Mouse (Mus musculus) thymus, adult 2 months (tissue): Measurements from ENCODE around the gene Plekhb2. TPM values are rescaled to one million over a fixed set of nuclear protein-coding genes. Genes with fewer than 3 reads are reported as not detected.
A peak's percentile ranks its signal among the peaks of the same experiment; 100 is the strongest.

Source experiments
- DNase-seq: peaks from one replicate; pipeline ENCODE4 v3.0.0; 2021
- H3K27ac ChIP-seq: fragments of 200-500 bp; 2 replicates; pipeline ENCODE4 v1.5.1; 2012; ENCODE audit warnings: low read length, control low read depth; ENCODE audit not compliant: control insufficient read depth, insufficient read depth
- H3K27me3 ChIP-seq: fragments of 200-500 bp; 2 replicates; pipeline ENCODE4 v1.6.1; 2012; ENCODE audit warnings: mild to moderate bottlenecking, low read length, moderate library complexity, mixed read lengths; ENCODE audit not compliant: control insufficient read depth, insufficient read depth
- H3K36me3 ChIP-seq: fragments of 200-500 bp; 2 replicates; pipeline ENCODE4 v1.6.1; 2012; ENCODE audit warnings: mild to moderate bottlenecking, low read length, moderate library complexity; ENCODE audit not compliant: control insufficient read depth, insufficient read depth
- H3K4me1 ChIP-seq: fragments of 200-500 bp; replicated peaks from 2 replicates; pipeline ENCODE4 v1.6.1; 2012; ENCODE audit warnings: low read length; ENCODE audit not compliant: control insufficient read depth, insufficient read depth
- H3K4me3 ChIP-seq: fragments of 200-500 bp; 2 replicates; pipeline ENCODE4 v1.5.1; 2012; ENCODE audit warnings: mild to moderate bottlenecking, low read length, control low read depth, moderate library complexity; ENCODE audit not compliant: control insufficient read depth, insufficient read depth
- CTCF ChIP-seq: fragments of 200-500 bp; IDR thresholded peaks from 2 replicates; pipeline ENCODE4 v1.5.1; 2012; ENCODE audit warnings: mild to moderate bottlenecking, control low read depth, low read length, moderate library complexity, borderline replicate concordance; ENCODE audit not compliant: control insufficient read depth, poor library complexity, insufficient read depth; ENCODE audit errors: extremely low read depth
- POLR2A ChIP-seq: fragments of 200-500 bp; IDR thresholded peaks from 2 replicates; pipeline ENCODE4 v1.6.1; 2012; ENCODE audit warnings: mild to moderate bottlenecking, low read length, control low read depth, moderate library complexity; ENCODE audit not compliant: control insufficient read depth, poor library complexity, insufficient read depth; ENCODE audit errors: extremely low read depth
- WGBS: fragments of 180-500 bp; shearing (Covaris S2); methylation state at CpG from one replicate; pipeline ENCODE4 v1.1.7; 2018; 5-methylcytosine and 5-hydroxymethylcytosine counted together
- polyA plus RNA-seq: library from polyadenylated mRNA; depleted of rRNA; stranded (reverse); fragments of >200 nt; gene quantifications from 2 replicates; pipeline ENCODE4 v1.2.3, GENCODE M21; 2012; rRNA removed

The Plekhb2 gene
- polyA plus RNA-seq, 1 experiment: 52.4 TPM

DNA sequence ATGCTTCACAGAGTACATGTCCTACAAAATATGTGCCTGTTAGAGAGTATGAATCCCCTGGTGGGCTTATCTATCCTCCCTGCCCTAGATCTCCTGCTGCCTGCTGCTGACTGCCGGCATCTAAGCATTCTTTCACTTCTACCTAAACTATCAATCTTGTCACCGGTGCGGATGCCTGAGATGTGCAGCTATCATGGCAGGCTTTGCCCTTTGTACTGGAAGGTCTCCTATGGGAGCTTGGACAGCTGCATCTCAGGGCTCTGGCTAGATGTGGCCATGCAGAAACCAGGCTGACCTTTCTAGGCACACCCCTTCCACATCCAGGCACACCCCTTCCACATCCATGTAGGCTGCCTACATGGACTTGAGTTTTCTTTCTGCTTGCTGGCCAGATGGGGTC, 42.7 kb downstream of the Plekhb2 start:
- H3K27me3 ChIP-seq: no peaks in the 10 kb centered on the region
- WGBS: 95% methylated on average over 3 of the region's 3 CpGs
- H3K27ac ChIP-seq: no peak overlapping the region
- H3K4me3 ChIP-seq: no peak overlapping the region
- H3K4me1 ChIP-seq: no peaks in the 10 kb centered on the region
- TF ChIP-seq POLR2A: no peak
- TF ChIP-seq CTCF: no peak
- DNase-seq: no peak
- no peaks in the 10 kb centered on the region for H3K36me3 ChIP-seq

DNA sequence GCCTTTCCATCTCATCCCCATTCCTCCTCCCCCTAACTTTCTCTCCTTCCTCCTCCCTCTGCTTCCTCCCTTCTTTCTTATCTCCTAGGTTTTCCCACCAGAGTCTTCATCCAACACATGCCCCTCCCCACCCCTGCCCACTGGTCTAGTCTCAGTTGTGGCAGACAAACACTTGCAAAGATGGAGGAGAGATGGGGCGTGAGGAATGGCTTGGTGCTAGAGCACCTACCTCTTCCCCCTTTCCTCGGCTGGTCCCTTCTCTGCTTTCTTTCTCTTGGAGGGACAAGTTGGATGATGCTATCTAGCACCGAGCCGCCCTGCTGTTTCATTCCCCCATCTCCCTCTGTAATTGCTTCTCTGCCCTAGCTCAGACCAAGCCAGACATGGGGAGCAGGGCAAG, 43.6 kb downstream of the Plekhb2 start:
- Histone ChIP-seq H3K36me3 (no peaks in the 10 kb centered on the region), H3K27ac (no peak overlapping the region), H3K27me3 (no peaks in the 10 kb centered on the region), H3K4me3 (no peak overlapping the region), H3K4me1 (no peaks in the 10 kb centered on the region)
- no peak for TF ChIP-seq POLR2A
- TF ChIP-seq CTCF: no peak
- DNase-seq: no peak
- WGBS: 84% methylated on average over 4 of the region's 4 CpGs

DNA sequence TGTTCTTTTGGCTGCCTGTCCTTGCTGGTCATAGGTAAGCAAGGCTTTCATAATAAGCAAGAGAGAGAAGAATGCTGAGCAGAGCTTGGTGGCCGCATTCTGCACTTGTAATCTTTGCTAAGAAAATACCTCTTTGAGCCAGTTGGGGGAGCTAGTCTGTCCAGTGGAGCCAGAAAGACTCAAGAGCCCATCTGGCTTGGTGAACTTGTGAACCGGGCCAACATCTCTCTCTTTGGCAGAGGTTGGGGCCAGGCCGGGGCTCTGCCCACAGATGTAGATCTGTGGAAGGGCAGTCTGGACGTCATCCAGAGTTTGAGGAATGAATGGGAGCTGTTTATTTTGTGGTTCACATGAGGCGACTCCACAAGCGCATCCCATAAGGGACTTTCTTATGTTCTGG, 44.1 kb downstream of the Plekhb2 start:
- Histone ChIP-seq H3K36me3 (no peaks in the 10 kb centered on the region), H3K4me1 (no peaks in the 10 kb centered on the region), H3K27me3 (no peaks in the 10 kb centered on the region), H3K27ac (no peak overlapping the region), H3K4me3 (no peak overlapping the region)
- no peak for DNase-seq
- TF ChIP-seq CTCF: no peak
- no peak for TF ChIP-seq POLR2A
- 79% methylated on average over 6 of the region's 6 CpGs for WGBS

DNA sequence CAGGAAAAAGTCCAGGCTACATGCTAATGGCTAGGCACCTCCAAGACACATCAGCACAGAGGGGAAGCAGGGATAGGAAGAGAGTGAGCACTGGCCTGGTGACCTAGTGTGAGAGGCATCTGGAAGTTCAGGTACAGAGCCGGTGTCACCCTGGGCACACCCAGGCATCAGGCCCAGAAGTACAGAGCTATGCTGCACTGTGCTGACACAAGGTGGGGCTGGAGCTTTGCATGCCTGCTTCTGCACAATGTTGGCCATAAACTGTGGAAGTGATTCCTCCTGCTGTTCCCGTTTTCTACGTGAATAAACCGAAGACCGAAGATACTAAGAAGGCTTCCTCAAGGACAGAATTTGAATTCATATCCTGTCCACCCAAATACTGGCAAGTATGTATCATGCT, 46.3 kb downstream of the Plekhb2 start:
- H3K36me3 ChIP-seq: no peaks in the 10 kb centered on the region
- no peaks in the 10 kb centered on the region for H3K4me1 ChIP-seq
- H3K27ac ChIP-seq: no peak overlapping the region
- H3K4me3 ChIP-seq: no peak overlapping the region
- TF ChIP-seq CTCF (no peak), POLR2A (no peak)
- no peak for DNase-seq
- H3K27me3 ChIP-seq: no peaks in the 10 kb centered on the region
- WGBS: 95% methylated on average over 5 of the region's 5 CpGs

DNA sequence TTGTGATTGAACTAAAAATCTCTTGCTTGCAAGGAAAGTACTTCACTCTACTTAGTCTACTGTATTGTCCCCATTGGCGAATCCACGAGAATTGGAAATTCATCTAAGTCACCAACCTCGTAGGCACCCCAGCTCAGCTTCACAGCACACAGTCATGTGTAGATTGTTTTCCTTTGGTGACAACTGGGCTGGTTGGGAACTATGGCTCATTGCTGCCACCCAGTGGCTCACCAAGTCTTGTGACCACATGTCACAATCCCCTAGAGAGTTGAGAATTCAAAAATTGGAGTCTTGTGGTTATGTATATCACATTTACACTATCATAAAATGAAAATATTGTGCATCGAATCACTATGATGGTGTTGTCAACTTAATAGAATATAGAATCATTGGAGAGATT, 47.1 kb downstream of the Plekhb2 start:
- H3K4me1 ChIP-seq: no peaks in the 10 kb centered on the region
- H3K4me3 ChIP-seq: no peak overlapping the region
- H3K27me3 ChIP-seq: no peaks in the 10 kb centered on the region
- TF ChIP-seq POLR2A (no peak), CTCF (no peak)
- H3K27ac ChIP-seq: no peak overlapping the region
- WGBS: 44% methylated on average over 4 of the region's 4 CpGs
- DNase-seq: peak; percentile 47
- no peaks in the 10 kb centered on the region for H3K36me3 ChIP-seq

DNA sequence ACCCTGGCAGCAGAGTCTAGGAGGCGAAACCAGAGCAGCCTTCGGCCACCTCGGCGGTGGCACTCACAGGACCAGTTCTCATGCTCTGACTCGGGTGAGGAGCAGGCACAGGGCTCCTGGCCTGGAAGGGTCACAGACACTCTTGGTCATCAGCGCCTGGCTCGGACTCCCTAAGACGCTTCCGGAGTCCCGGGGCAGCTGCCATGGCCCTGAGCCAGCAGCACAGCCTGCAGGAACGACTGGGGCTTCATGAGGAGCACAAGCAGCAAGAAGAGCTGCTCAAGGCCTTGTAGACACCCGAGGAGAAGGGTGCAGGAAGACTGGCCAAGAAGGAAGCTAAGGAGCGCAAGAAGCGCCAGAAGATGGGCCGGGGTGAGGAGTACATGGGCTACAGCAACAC, 78.9 kb downstream of the Plekhb2 start:
- no peak for DNase-seq
- no peak overlapping the region for H3K27ac ChIP-seq
- 92% methylated on average over 15 of the region's 15 CpGs for WGBS
- H3K27me3 ChIP-seq: no peaks in the 10 kb centered on the region
- no peaks in the 10 kb centered on the region for H3K36me3 ChIP-seq
- no peak overlapping the region for H3K4me3 ChIP-seq
- TF ChIP-seq CTCF: no peak
- no peak for TF ChIP-seq POLR2A
- no peaks in the 10 kb centered on the region for H3K4me1 ChIP-seq

Other genes starting within 250 kb of the Plekhb2 start
- 917 and 1,025 TPM in 2 replicates for gene Fam168b, start 6.9 kb upstream of the Plekhb2 start, polyA plus RNA-seq